ENCODE assay signal across 17 mouse cellular contexts in genomic region chr9:31255953-31256352, GRCm38 (mm10).
"Had no signal": no experiment of that assay in that cellular context is flagged by ENCODE, and none has a peak within 500 bp of the region (broad histone marks: within the 10 kb centered on the region; RNA-seq: fewer than 3 reads in every experiment).

No protein-coding gene starts in this region.

- H3K4me2 ChIP-seq: kidney, embryonic 15.5 days; limb, embryonic 15.5 days; lung, embryonic 14.5 days; midbrain, embryonic 12.5 days; neural tube, embryonic 15.5 days had no signal

- DNase-seq: kidney, adult 2 months; kidney, postnatal 14 days; lung, embryonic 14.5 days; lung, postnatal 10 days; lung, postnatal 4 days; right cerebral cortex, postnatal 4 days; spleen, adult 18-20 months; thymus, adult 18-20 months; thymus, postnatal 14 days had no signal

- H3K9ac ChIP-seq: kidney, embryonic 15.5 days; limb, embryonic 15.5 days; lung, embryonic 14.5 days; midbrain, embryonic 12.5 days; neural tube, embryonic 15.5 days had no signal

- H3K27me3 ChIP-seq: kidney, embryonic 15.5 days; limb, embryonic 15.5 days; midbrain, embryonic 12.5 days; neural tube, embryonic 15.5 days had no signal

- ATAC-seq: intestine, embryonic 16.5 days; midbrain, embryonic 16.5 days had no signal

- H3K4me3 ChIP-seq: kidney, embryonic 15.5 days; limb, embryonic 15.5 days; megakaryocyte, embryonic 14.5 days; midbrain, embryonic 12.5 days; myocyte; neural tube, embryonic 15.5 days had no signal

- H3K9me3 ChIP-seq: kidney, embryonic 15.5 days; limb, embryonic 15.5 days; megakaryocyte, embryonic 14.5 days; midbrain, embryonic 12.5 days; neural tube, embryonic 15.5 days had no signal

- H3K36me3 ChIP-seq: kidney, embryonic 15.5 days; limb, embryonic 15.5 days; midbrain, embryonic 12.5 days; neural tube, embryonic 15.5 days had no signal

- H3K4me1 ChIP-seq: limb, embryonic 15.5 days; midbrain, embryonic 12.5 days; neural tube, embryonic 15.5 days had no signal

- H3K27ac ChIP-seq: kidney, embryonic 15.5 days; limb, embryonic 15.5 days; midbrain, embryonic 12.5 days; neural tube, embryonic 15.5 days had no signal
